Mouse (Mus musculus): Measurements from ENCODE around the gene Foxn3. TPM values are rescaled to one million over a fixed set of nuclear protein-coding genes. Genes with fewer than 3 reads are reported as not detected.

Foxn3 gene
- polyA plus RNA-seq, 1 experiment from 2014 or later, result 63.5 TPM

GRCm38 (mm10) chr12:99543421-99544195, 19.8 kb downstream of the Foxn3 start:
- Histone ChIP-seq H3K4me1 (peaks cover 7% of the 10 kb centered on the region; the same call in 1 of the 2 replicates), H3K36me3 (no peaks in the 10 kb centered on the region), H3K27ac (no peak overlapping the region), H3K9ac (no peak overlapping the region), H3K4me2 (no peak overlapping the region), H3K27me3 (no peaks in the 10 kb centered on the region), H3K9me3 (no peaks in the 10 kb centered on the region), H3K4me3 (no peak overlapping the region)
- 87% methylated on average over 7 of the region's 7 CpGs for WGBS
- ATAC-seq (ENCODE audit: borderline replicate concordance, extremely low read depth, low FRiP score, low TSS enrichment), result no peak

GRCm38 (mm10) chr12:99540201-99540600, 23.2 kb downstream of the Foxn3 start:
- Histone ChIP-seq H3K4me2 (no peak overlapping the region), H3K27me3 (no peaks in the 10 kb centered on the region), H3K9me3 (no peaks in the 10 kb centered on the region), H3K27ac (no peak overlapping the region), H3K4me1 (no peaks in the 10 kb centered on the region), H3K4me3 (no peak overlapping the region), H3K36me3 (no peaks in the 10 kb centered on the region), H3K9ac (no peak overlapping the region)
- ATAC-seq (ENCODE audit: borderline replicate concordance, extremely low read depth, low FRiP score, low TSS enrichment), result no peak
- 88% methylated on average over 4 of the region's 4 CpGs for WGBS

- Histone ChIP-seq H3K4me3 (no peak overlapping the region), H3K9me3 (no peaks in the 10 kb centered on the region), H3K9ac (no peak overlapping the region), H3K36me3 (0 out of 2 replicates have a peak, but pooled peaks cover 5% of the 10 kb centered on the region), H3K4me1 (no peaks in the 10 kb centered on the region), H3K27ac (no peak overlapping the region), H3K4me2 (no peak overlapping the region), H3K27me3 (no peaks in the 10 kb centered on the region)
- WGBS, result 88% methylated on average over 6 of the region's 6 CpGs
- no peak for ATAC-seq (ENCODE audit: borderline replicate concordance, extremely low read depth, low FRiP score, low TSS enrichment)
Observed at GRCm38 (mm10) chr12:99537316-99537715, 26.1 kb downstream of the Foxn3 start.

GRCm38 (mm10) chr12:99536426-99536825, 27.0 kb downstream of the Foxn3 start:
- no peak overlapping the region for H3K9ac ChIP-seq
- 0 out of 2 replicates have a peak, but pooled peaks cover 5% of the 10 kb centered on the region for H3K36me3 ChIP-seq
- H3K4me2 ChIP-seq, result no peak overlapping the region
- no peaks in the 10 kb centered on the region for H3K4me1 ChIP-seq
- no peak for ATAC-seq (ENCODE audit: borderline replicate concordance, extremely low read depth, low FRiP score, low TSS enrichment)
- H3K27ac ChIP-seq, result no peak overlapping the region
- WGBS, result 96% methylated on average over 5 of the region's 5 CpGs
- no peak overlapping the region for H3K4me3 ChIP-seq
- no peaks in the 10 kb centered on the region for H3K9me3 ChIP-seq
- no peaks in the 10 kb centered on the region for H3K27me3 ChIP-seq

- 88% methylated on average over 7 of the region's 7 CpGs for WGBS
- Histone ChIP-seq H3K4me3 (no peak overlapping the region), H3K9ac (no peak overlapping the region), H3K4me2 (no peak overlapping the region), H3K9me3 (no peaks in the 10 kb centered on the region), H3K27ac (no peak overlapping the region), H3K36me3 (0 out of 2 replicates have a peak, but pooled peaks cover 5% of the 10 kb centered on the region), H3K4me1 (peaks cover 31% of the 10 kb centered on the region), H3K27me3 (no peaks in the 10 kb centered on the region)
- no peak for ATAC-seq (ENCODE audit: borderline replicate concordance, extremely low read depth, low FRiP score, low TSS enrichment)
Observed at GRCm38 (mm10) chr12:99532342-99532741, 31.0 kb downstream of the Foxn3 start.

- Histone ChIP-seq H3K4me1 (peaks cover 40% of the 10 kb centered on the region), H3K36me3 (0 out of 2 replicates have a peak, but pooled peaks cover 5% of the 10 kb centered on the region), H3K9me3 (no peaks in the 10 kb centered on the region), H3K4me3 (no peak overlapping the region), H3K27me3 (no peaks in the 10 kb centered on the region), H3K9ac (no peak overlapping the region), H3K27ac (peak overlapping the region; percentile 87), H3K4me2 (peak overlapping the region; percentile 38)
- peak; percentile 56; the same call in 1 of the 2 replicates for ATAC-seq (ENCODE audit: borderline replicate concordance, extremely low read depth, low FRiP score, low TSS enrichment)
- 13% methylated on average over 17 of the region's 17 CpGs for WGBS
Observed at GRCm38 (mm10) chr12:99529687-99530411, 33.5 kb downstream of the Foxn3 start.

GRCm38 (mm10) chr12:99528958-99529357, 34.4 kb downstream of the Foxn3 start:
- H3K4me2 ChIP-seq, result no peak overlapping the region
- no peaks in the 10 kb centered on the region for H3K36me3 ChIP-seq
- H3K27me3 ChIP-seq, result no peaks in the 10 kb centered on the region
- 56% methylated on average over 5 of the region's 5 CpGs for whole genome bisulfite sequencing
- no peak for ATAC-seq (ENCODE audit: borderline replicate concordance, extremely low read depth, low FRiP score, low TSS enrichment)
- H3K4me1 ChIP-seq, result peaks cover 40% of the 10 kb centered on the region
- no peaks in the 10 kb centered on the region for H3K9me3 ChIP-seq
- H3K4me3 ChIP-seq, result no peak overlapping the region
- peak overlapping the region; percentile 87 for H3K27ac ChIP-seq
- H3K9ac ChIP-seq, result no peak overlapping the region

GRCm38 (mm10) chr12:99527452-99527851, 35.9 kb downstream of the Foxn3 start:
- Histone ChIP-seq H3K4me2 (no peak overlapping the region), H3K4me1 (peaks cover 40% of the 10 kb centered on the region), H3K36me3 (no peaks in the 10 kb centered on the region), H3K9me3 (no peaks in the 10 kb centered on the region), H3K27me3 (no peaks in the 10 kb centered on the region), H3K9ac (no peak overlapping the region), H3K27ac (no peak overlapping the region), H3K4me3 (no peak overlapping the region)
- 54% methylated on average over 5 of the region's 6 CpGs for WGBS
- ATAC-seq (ENCODE audit: borderline replicate concordance, extremely low read depth, low FRiP score, low TSS enrichment), result no peak

- peaks cover 40% of the 10 kb centered on the region for H3K4me1 ChIP-seq
- no peaks in the 10 kb centered on the region for H3K27me3 ChIP-seq
- no peaks in the 10 kb centered on the region for H3K9me3 ChIP-seq
- no peak for ATAC-seq (ENCODE audit: borderline replicate concordance, extremely low read depth, low FRiP score, low TSS enrichment)
- WGBS, result 45% methylated on average over 9 of the region's 9 CpGs
- H3K4me2 ChIP-seq, result no peak overlapping the region
- H3K4me3 ChIP-seq, result no peak overlapping the region
- H3K9ac ChIP-seq, result no peak overlapping the region
- H3K27ac ChIP-seq, result no peak overlapping the region
- no peaks in the 10 kb centered on the region for H3K36me3 ChIP-seq
Observed at GRCm38 (mm10) chr12:99526571-99527140, 36.7 kb downstream of the Foxn3 start.

GRCm38 (mm10) chr12:99522882-99523281, 40.5 kb downstream of the Foxn3 start:
- Histone ChIP-seq H3K4me2 (no peak overlapping the region), H3K4me1 (peaks cover 18% of the 10 kb centered on the region), H3K9me3 (no peaks in the 10 kb centered on the region), H3K27ac (no peak overlapping the region), H3K9ac (no peak overlapping the region), H3K4me3 (no peak overlapping the region), H3K27me3 (no peaks in the 10 kb centered on the region), H3K36me3 (no peaks in the 10 kb centered on the region)
- no peak for ATAC-seq (ENCODE audit: borderline replicate concordance, extremely low read depth, low FRiP score, low TSS enrichment)
- WGBS, result 84% methylated on average over 2 of the region's 2 CpGs

GRCm38 (mm10) chr12:99519862-99520261, 43.5 kb downstream of the Foxn3 start:
- Histone ChIP-seq H3K4me1 (0 out of 2 replicates have a peak, but pooled peaks cover 8% of the 10 kb centered on the region), H3K4me2 (no peak overlapping the region), H3K27ac (no peak overlapping the region), H3K36me3 (no peaks in the 10 kb centered on the region), H3K9me3 (no peaks in the 10 kb centered on the region), H3K27me3 (no peaks in the 10 kb centered on the region), H3K9ac (no peak overlapping the region), H3K4me3 (no peak overlapping the region)
- ATAC-seq (ENCODE audit: borderline replicate concordance, extremely low read depth, low FRiP score, low TSS enrichment), result no peak
- 89% methylated on average over 4 of the region's 4 CpGs for WGBS

- Histone ChIP-seq H3K27me3 (no peaks in the 10 kb centered on the region), H3K4me2 (no peak overlapping the region), H3K9me3 (no peaks in the 10 kb centered on the region), H3K27ac (no peak overlapping the region), H3K36me3 (no peaks in the 10 kb centered on the region), H3K9ac (no peak overlapping the region), H3K4me1 (peaks cover 10% of the 10 kb centered on the region; the same call in 1 of the 2 replicates), H3K4me3 (no peak overlapping the region)
- ATAC-seq (ENCODE audit: borderline replicate concordance, extremely low read depth, low FRiP score, low TSS enrichment), result no peak
- WGBS, result 53% methylated on average over 9 of the region's 9 CpGs
Observed at GRCm38 (mm10) chr12:99519191-99519614, 44.2 kb downstream of the Foxn3 start.

Measured in lung, embryonic 15.5 days (tissue).